Mouse (Mus musculus): ENCODE data around the gene Dcun1d1.

- TF ChIP-seq CTCF (IDR thresholded peaks at IDR 0.05; ENCODE audit: borderline replicate concordance, insufficient read depth, low read length) (no peak), POLR2A (IDR thresholded peaks at IDR 0.05; ENCODE audit: low read depth, low read length) (no peak)
These were observed 87.9 kb downstream of the Dcun1d1 start for GRCm38 (mm10) chr3:35849326-35849725.

All from embryonic fibroblast, embryonic 13.5 days (primary cell).